Mouse (Mus musculus) CH12.LX (cell line): Measurements from ENCODE around the gene Dag1. TPM values are rescaled to one million over a fixed set of nuclear protein-coding genes. Genes with fewer than 3 reads are reported as not detected.

Experiments
- DNase-seq: peaks from one replicate; pipeline ENCODE4 v3.0.0-alpha.2; 2013; ENCODE audit errors: extremely low read depth
- H3K27ac ChIP-seq: 2 replicates; pipeline ENCODE4 v1.5.1; 2012; ENCODE audit warnings: low read depth, mild to moderate bottlenecking, control low read depth, moderate library complexity; ENCODE audit not compliant: insufficient read depth
- H3K27me3 ChIP-seq: replicated peaks from 2 replicates; pipeline ENCODE3; 2012; ENCODE audit warnings: inconsistent platforms
- H3K36me3 ChIP-seq, 2 experiments: replicated peaks in 1 of 2; 2 replicates each; pipeline versions ENCODE3 to v1.6.1; 2012; ENCODE audit warnings: inconsistent platforms in 1 of 2, low read length in 1 of 2, mild to moderate bottlenecking in 1 of 2, mixed read lengths in 1 of 2, moderate library complexity in 1 of 2; ENCODE audit not compliant: control insufficient read depth in 1 of 2, insufficient read depth in 1 of 2
- H3K4me1 ChIP-seq, 2 experiments: 2 replicates each; pipeline ENCODE4 v1.6.1; 2012; ENCODE audit warnings: inconsistent platforms in 1 of 2, moderate library complexity in 1 of 2; ENCODE audit not compliant: insufficient read depth in 2 of 2, control insufficient read depth in 1 of 2
- H3K4me2 ChIP-seq: 2 replicates; pipeline ENCODE4 v1.6.1; 2012; ENCODE audit warnings: low read depth, mild to moderate bottlenecking, control low read depth; ENCODE audit not compliant: poor library complexity, insufficient read depth, severe bottlenecking
- H3K4me3 ChIP-seq, 3 experiments: fragments of 150-350 bp in 1 of 3; sonication (generic) in 1 of 3; replicated peaks in 1 of 3; 2 replicates each; pipeline versions ENCODE3 to v1.5.1; 2011 to 2012; ENCODE audit warnings: low read depth in 2 of 3, low read length in 2 of 3, mild to moderate bottlenecking in 2 of 3, moderate library complexity in 2 of 3, control low read depth in 1 of 3, improper control_type of control experiment in 1 of 3, inconsistent platforms in 1 of 3, mixed read lengths in 1 of 3; ENCODE audit not compliant: poor library complexity in 1 of 3
- H3K79me2 ChIP-seq: replicated peaks from 2 replicates; pipeline ENCODE4 v1.6.1; 2012; ENCODE audit warnings: mild to moderate bottlenecking, moderate library complexity; ENCODE audit not compliant: control insufficient read depth, poor library complexity, insufficient read depth, severe bottlenecking; ENCODE audit errors: extremely low read depth
- H3K9ac ChIP-seq: 2 replicates; pipeline ENCODE4 v1.6.1; 2012; ENCODE audit warnings: low read depth, mild to moderate bottlenecking, control low read depth, moderate library complexity; ENCODE audit not compliant: insufficient read depth
- H3K9me3 ChIP-seq: replicated peaks from 2 replicates; pipeline ENCODE3; 2012; ENCODE audit warnings: low read length, inconsistent platforms, mixed read lengths
- CHD2 ChIP-seq: IDR thresholded peaks from 2 replicates; pipeline ENCODE4 v1.6.1; 2011; ENCODE audit warnings: low read length, improper control_type of control experiment
- ELF1 ChIP-seq: IDR thresholded peaks from 2 replicates; pipeline ENCODE4 v1.6.1; 2014; ENCODE audit warnings: low read depth, mild to moderate bottlenecking, inconsistent platforms, low read length, improper control_type of control experiment
- GABPA ChIP-seq: IDR thresholded peaks from 2 replicates; pipeline ENCODE4 v1.6.1; 2012; ENCODE audit warnings: low read depth, low read length, improper control_type of control experiment, inconsistent platforms; ENCODE audit not compliant: insufficient replicate concordance
- HCFC1 ChIP-seq: IDR thresholded peaks from 2 replicates; pipeline ENCODE4 v1.6.1; 2012; ENCODE audit warnings: low read depth, mild to moderate bottlenecking, inconsistent platforms, low read length, improper control_type of control experiment
- JUN ChIP-seq: IDR thresholded peaks from 2 replicates; pipeline ENCODE4 v1.6.1; 2011; ENCODE audit warnings: low read depth, mild to moderate bottlenecking, low read length, improper control_type of control experiment, moderate library complexity; ENCODE audit not compliant: insufficient read depth
- MAFK ChIP-seq: IDR thresholded peaks from 2 replicates; pipeline ENCODE4 v1.6.1; 2011; ENCODE audit warnings: low read length, improper control_type of control experiment; ENCODE audit not compliant: insufficient replicate concordance
- MXI1 ChIP-seq: IDR thresholded peaks from 2 replicates; pipeline ENCODE4 v1.6.1; 2011; ENCODE audit warnings: mild to moderate bottlenecking, low read depth, low read length, improper control_type of control experiment
- NELFE ChIP-seq: IDR thresholded peaks from 2 replicates; pipeline ENCODE4 v1.6.1; 2011; ENCODE audit warnings: low read depth, low read length, improper control_type of control experiment
- NRF1 ChIP-seq: IDR thresholded peaks from 2 replicates; pipeline ENCODE4 v1.6.1; 2014; ENCODE audit warnings: low read depth, mild to moderate bottlenecking, inconsistent platforms, low read length, improper control_type of control experiment, moderate library complexity
- PAX5 ChIP-seq: IDR thresholded peaks from 2 replicates; pipeline ENCODE4 v1.6.1; 2012; ENCODE audit warnings: low read length, inconsistent platforms, mixed read lengths
- POLR2AphosphoS2 ChIP-seq: IDR thresholded peaks from 2 replicates; pipeline ENCODE4 v1.6.1; 2011; ENCODE audit warnings: low read depth, low read length, improper control_type of control experiment
- UBTF ChIP-seq: IDR thresholded peaks from 2 replicates; pipeline ENCODE4 v1.6.1; 2012; ENCODE audit warnings: low read depth, mild to moderate bottlenecking, inconsistent platforms, low read length, improper control_type of control experiment, moderate library complexity
- USF2 ChIP-seq: conservative IDR thresholded peaks from 2 replicates; pipeline ENCODE4 v1.6.1; 2011; ENCODE audit warnings: low read depth, low read length, improper control_type of control experiment
- ZC3H11A ChIP-seq: IDR thresholded peaks from 2 replicates; pipeline ENCODE4 v1.6.1; 2012; ENCODE audit warnings: low read depth, mild to moderate bottlenecking, inconsistent platforms, low read length, improper control_type of control experiment
- ZNF384 ChIP-seq: IDR thresholded peaks from 2 replicates; pipeline ENCODE4 v1.6.1; 2012; ENCODE audit warnings: low read depth, low read length, improper control_type of control experiment, inconsistent platforms
- dilution Hi-C: fragments of 300-500 bp; cut with MboI; formaldehyde crosslinking; loops from 2 replicates; pipeline ENCODE4 v1.14.3; 2020; ENCODE audit warnings: low sequenced_read_pairs; ENCODE audit not compliant: extremely low pct_unique_long_range_greater_than_20kb, extremely low pct_ligation_motif_present
- in situ Hi-C: fragments of 300-500 bp; cut with MboI; formaldehyde crosslinking; loops from 3 replicates; pipeline ENCODE4 v1.14.3; 2019; ENCODE audit warnings: low sequenced_read_pairs, low pct_ligation_motif_present, low pct_unique_long_range_greater_than_20kb, mixed read lengths
- polyA plus RNA-seq: library from polyadenylated mRNA; unstranded; fragments of >175 nt; gene quantifications from 2 replicates; pipeline ENCODE4 v1.2.1, GENCODE M21; 2012; ENCODE audit warnings: low read depth; ENCODE audit not compliant: insufficient read length
- total RNA-seq, 2 experiments: library from RNA; depleted of rRNA; stranded (reverse); fragments of 300-350 nt in 1 of 2; fragments of >200 nt in 1 of 2; gene quantifications; 2 replicates each; pipeline ENCODE4 v1.2.3; 2012 to 2014

The Dag1 gene
- total and polyA plus RNA-seq, 3 experiments: 1.7 to 5.7 (median 3.9) TPM

DNA sequence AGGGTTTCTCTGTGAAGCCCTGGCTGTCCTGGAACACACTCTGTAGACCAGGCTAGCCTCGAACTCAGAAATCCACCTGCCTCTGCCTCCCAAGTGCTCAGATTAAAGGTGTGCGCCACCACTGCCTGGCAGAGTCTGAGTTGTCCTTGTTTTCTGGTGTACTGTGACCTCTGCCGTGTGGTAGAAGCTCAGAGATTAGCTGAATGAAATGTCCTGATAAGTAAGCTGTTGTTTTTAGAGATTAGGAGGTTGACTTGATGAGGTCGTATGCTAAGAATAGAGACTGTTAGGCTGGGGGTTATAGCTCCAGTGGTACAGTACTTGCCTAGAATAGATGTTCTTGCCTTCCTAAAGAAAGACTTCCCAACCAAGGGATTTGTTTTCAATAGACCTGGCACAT is 41.0 kb upstream of the Dag1 start:
- H3K36me3 ChIP-seq: peaks cover 20 to 42% of the 10 kb centered on the region in 2 experiments
- in situ Hi-C loops (no loop called here), dilution Hi-C loops (no loop called here)
- peaks cover 25% of the 10 kb centered on the region for H3K79me2 ChIP-seq
- DNase-seq: no peak
- peaks cover 3 to 38% of the 10 kb centered on the region in 2 experiments; a peak in 3 of 4 replicates for H3K4me1 ChIP-seq
- H3K9me3 ChIP-seq: no peaks in the 10 kb centered on the region
- H3K9ac ChIP-seq: peak overlapping the region; percentile 80; the same call in 1 of the 2 replicates
- peak overlapping the region in 2 of 3 experiments; percentile 71 to 98 for H3K4me3 ChIP-seq
- no peak overlapping the region for H3K27ac ChIP-seq
- TF ChIP-seq JUN (no peak), CHD2 (no peak), MAFK (no peak), POLR2AphosphoS2 (no peak), NRF1 (no peak), HCFC1 (no peak), ZNF384 (no peak), UBTF (no peak), PAX5 (no peak), GABPA (no peak), MXI1 (no peak), NELFE (no peak)
- H3K27me3 ChIP-seq: no peaks in the 10 kb centered on the region
- peak overlapping the region; percentile 68 for H3K4me2 ChIP-seq

DNA sequence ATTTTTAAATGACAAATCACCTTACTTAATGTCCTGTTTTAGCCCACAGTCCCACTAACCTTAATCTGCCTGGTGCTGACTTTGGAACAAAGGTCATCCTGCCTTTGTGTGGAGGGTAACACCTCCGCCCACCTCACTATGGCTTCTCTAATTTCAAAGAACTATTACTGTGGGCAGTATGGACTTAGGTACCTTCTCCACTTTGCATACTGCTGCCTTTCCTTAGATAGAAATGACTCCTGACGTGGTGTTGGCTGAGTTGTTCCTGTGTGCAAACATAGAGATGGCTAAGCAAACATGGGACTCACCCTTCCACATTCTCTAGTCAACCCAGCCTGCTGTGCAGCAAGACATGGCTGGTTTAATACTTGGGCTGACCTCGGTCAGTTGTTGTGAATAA is 38.1 kb upstream of the Dag1 start:
- Histone ChIP-seq H3K9me3 (no peaks in the 10 kb centered on the region), H3K27ac (no peak overlapping the region), H3K4me1 (peaks cover 3 to 38% of the 10 kb centered on the region in 2 experiments; a peak in 3 of 4 replicates), H3K79me2 (0 out of 2 replicates have a peak, but pooled peaks cover 1% of the 10 kb centered on the region), H3K4me3 (no peak overlapping the region), H3K9ac (no peak overlapping the region), H3K4me2 (no peak overlapping the region), H3K36me3 (peaks cover 26 to 48% of the 10 kb centered on the region in 2 experiments), H3K27me3 (no peaks in the 10 kb centered on the region)
- dilution Hi-C loops: no loop called here
- DNase-seq: no peak
- in situ Hi-C loops: no loop called here
- TF ChIP-seq USF2: no peak
- no peak for TF ChIP-seq ELF1
- no peak for TF ChIP-seq ZC3H11A
